Mouse (Mus musculus) kidney, postnatal 14 days (tissue): ENCODE data around the gene Pcbd2.
A peak's percentile ranks its signal among the peaks of the same experiment; 100 is the strongest.
"Not testable (repeated sequence)": the region's sequence is repeated elsewhere in the genome, so short reads cannot be mapped to it uniquely, and the experiment has no call there.

ENCODE experiments used
- DNase-seq: peaks from one replicate; pipeline ENCODE4 v3.0.0; 2022; ENCODE audit warnings: mixed read lengths

The Pcbd2 gene

GRCm38 (mm10) chr13:55727120-55727838 is at the start of gene Pcbd2:
Pcbd2 (plus strand) TSS chr13:55727368.
- peak; percentile 93 for DNase-seq

- DNase-seq: peak; percentile 58
These were observed 45.0 kb upstream of the Pcbd2 start for GRCm38 (mm10) chr13:55682201-55682600.

- no peak for DNase-seq
These were observed 43.6 kb upstream of the Pcbd2 start for GRCm38 (mm10) chr13:55683581-55683980.

GRCm38 (mm10) chr13:55686107-55686633 is 41.0 kb upstream of the Pcbd2 start:
- no peak for DNase-seq

- DNase-seq: no peak
These were observed 39.1 kb upstream of the Pcbd2 start for GRCm38 (mm10) chr13:55687927-55688602.

GRCm38 (mm10) chr13:55692535-55693242 is 34.5 kb upstream of the Pcbd2 start, which contains the start of gene B230219D22Rik:
B230219D22Rik (plus strand) TSS chr13:55693124.
- peak; percentile 95 for DNase-seq

GRCm38 (mm10) chr13:55693243-55693721 is 33.9 kb upstream of the Pcbd2 start:
- DNase-seq: no peak

GRCm38 (mm10) chr13:55694110-55694509 is 33.1 kb upstream of the Pcbd2 start:
- no peak for DNase-seq

GRCm38 (mm10) chr13:55695989-55696388 is 31.2 kb upstream of the Pcbd2 start:
- DNase-seq: not testable (repeated sequence)

- DNase-seq: no peak
These were observed 22.9 kb upstream of the Pcbd2 start for GRCm38 (mm10) chr13:55704301-55704700.

GRCm38 (mm10) chr13:55712846-55713245 is 14.3 kb upstream of the Pcbd2 start:
- no peak for DNase-seq

- peak; percentile 92 for DNase-seq
These were observed 12.5 kb upstream of the Pcbd2 start, which contains the start of gene Txndc15 for GRCm38 (mm10) chr13:55714501-55715166. Txndc15 (plus strand) TSS chr13:55714650.

- DNase-seq: no peak
These were observed 12.0 kb upstream of the Pcbd2 start for GRCm38 (mm10) chr13:55715167-55715512.

GRCm38 (mm10) chr13:55715908-55716510 is 11.2 kb upstream of the Pcbd2 start:
- DNase-seq: no peak

GRCm38 (mm10) chr13:55721516-55721915 is 5.7 kb upstream of the Pcbd2 start:
- DNase-seq: no peak

GRCm38 (mm10) chr13:55721995-55722394 is 5.2 kb upstream of the Pcbd2 start:
- no peak for DNase-seq

GRCm38 (mm10) chr13:55726598-55727119 is 509 bp upstream of the Pcbd2 start:
- DNase-seq: peak; percentile 28

GRCm38 (mm10) chr13:55727839-55728238 is 671 bp downstream of the Pcbd2 start:
- peak; percentile 81 for DNase-seq

GRCm38 (mm10) chr13:55730716-55731115 is 3.5 kb downstream of the Pcbd2 start:
- no peak for DNase-seq

GRCm38 (mm10) chr13:55732121-55732520 is 5.0 kb downstream of the Pcbd2 start:
- DNase-seq: no peak

- DNase-seq: no peak
These were observed 6.7 kb downstream of the Pcbd2 start for GRCm38 (mm10) chr13:55733628-55734502.
